Mouse (Mus musculus): ENCODE measurements at regions not wholly inside any gene's neighbourhood (a gene's known extent, or its start where the extent isn't known, plus 50 kb on each side); places are given as distances from the start of the nearest gene placed in this dataset.
A peak's percentile ranks its signal among the peaks of the same experiment; 100 is the strongest.
"Not testable (repeated sequence)": the region's sequence is repeated elsewhere in the genome, so short reads cannot be mapped to it uniquely, and the experiment has no call there.

DNA sequence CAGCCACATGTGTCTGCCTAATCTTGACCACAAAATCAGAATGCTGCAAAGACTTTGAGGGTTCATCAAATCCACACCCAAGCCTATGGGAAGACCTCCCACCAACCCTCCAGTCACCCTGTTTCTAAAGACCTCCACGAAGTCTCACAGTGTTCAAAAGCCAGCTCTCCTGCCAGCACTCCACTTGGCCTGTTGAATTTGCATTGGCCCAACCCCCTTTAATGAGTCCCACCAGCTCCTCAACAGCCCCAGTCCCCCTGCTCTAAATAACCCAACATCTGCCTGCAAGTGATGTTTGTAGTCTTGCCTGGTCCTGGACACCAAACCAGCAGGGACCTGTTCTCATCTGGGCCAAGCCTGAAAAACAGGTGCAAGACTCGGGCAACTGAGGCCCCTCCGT, 106.6 kb upstream of the Nt5e start:
- DNase-seq (ENCODE audit: low read depth, low spot score), result no peak

DNA sequence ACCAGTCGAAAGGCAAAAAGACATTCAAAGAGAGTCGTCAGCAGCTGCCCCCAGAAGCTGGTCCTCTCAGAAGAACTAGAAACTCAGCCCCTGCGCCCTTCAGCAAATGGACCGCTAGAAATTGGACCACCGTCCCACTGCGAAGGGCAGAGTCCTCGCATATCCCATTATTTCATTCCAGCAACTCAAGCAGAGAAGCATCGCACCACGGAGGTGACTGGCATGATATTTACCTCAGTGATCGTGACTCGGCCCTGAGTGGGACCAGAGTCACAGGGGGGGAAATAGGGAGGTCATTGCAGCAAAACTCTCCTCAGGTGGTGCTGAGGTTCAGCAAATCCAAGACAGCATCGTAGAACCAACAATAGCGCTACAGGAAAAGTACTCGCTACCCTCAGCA, 105.7 kb upstream of the Nt5e start:
- no peak for DNase-seq (ENCODE audit: low read depth, low spot score)

DNA sequence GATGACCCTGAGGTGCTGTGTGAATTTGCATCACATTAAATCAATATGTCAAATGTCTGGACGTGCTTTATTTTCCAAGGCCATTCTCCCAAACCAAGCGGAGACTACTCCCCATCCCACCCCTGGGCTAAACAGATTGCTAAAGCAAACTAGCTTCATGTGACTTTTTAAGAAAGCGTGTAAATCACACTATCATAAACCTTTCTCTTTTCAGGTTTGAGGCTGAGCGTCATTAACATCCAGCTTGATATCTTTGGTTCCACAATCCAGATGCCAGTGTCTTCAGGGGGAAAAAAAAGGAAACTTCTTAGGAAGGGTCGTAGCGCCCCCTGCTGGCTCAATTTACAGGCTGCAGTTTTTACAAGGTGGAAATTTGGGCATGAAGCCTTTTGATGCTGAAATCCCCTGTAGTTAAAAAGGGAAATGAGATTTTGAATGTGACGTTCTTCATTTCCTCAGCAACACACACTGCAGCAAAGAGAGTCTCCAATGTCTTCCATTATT, 105.1 kb upstream of the Nt5e start:
- peak; percentile 82 for DNase-seq (ENCODE audit: low read depth, low spot score)

DNA sequence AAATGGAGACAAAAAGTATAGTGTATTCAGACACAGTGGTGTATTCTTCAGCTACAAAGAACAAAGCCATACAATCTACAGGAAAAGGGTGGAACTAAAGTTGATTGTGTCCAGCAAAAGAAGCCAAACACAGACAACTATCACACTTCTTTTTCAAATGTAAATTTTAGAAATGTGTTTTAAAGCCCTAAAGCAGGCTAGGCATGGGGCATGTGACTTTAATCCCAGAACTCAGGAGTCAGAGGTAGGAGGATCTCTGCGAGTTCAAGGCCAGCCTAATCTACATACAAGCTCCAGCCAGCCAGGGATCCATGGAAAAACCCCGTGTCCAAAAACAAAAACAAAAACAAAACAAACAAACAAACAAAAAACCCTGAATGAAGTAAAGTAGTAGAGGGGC, 89.9 kb upstream of the Nt5e start:
- DNase-seq (ENCODE audit: low read depth, low spot score), result peak; percentile 77

DNA sequence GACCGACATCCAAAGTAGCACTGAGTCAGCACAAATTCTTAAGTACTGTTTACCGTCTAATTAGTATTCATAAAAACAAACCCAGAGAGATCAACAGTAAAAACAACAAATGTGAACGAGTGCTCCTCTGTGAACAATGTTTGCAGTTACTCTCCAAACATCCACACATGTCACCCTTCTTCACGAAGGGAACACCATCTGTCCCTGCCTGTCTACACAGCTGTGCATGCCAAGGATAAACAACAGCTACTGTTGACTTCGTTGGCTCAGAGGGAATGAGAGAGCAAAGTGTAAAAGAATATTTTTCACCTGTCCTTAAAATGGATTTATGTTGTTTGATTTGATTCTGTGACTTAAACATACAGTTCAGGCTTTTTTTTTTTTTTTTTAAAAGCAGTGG, 88.7 kb upstream of the Nt5e start:
- DNase-seq (ENCODE audit: low read depth, low spot score), result no peak

DNA sequence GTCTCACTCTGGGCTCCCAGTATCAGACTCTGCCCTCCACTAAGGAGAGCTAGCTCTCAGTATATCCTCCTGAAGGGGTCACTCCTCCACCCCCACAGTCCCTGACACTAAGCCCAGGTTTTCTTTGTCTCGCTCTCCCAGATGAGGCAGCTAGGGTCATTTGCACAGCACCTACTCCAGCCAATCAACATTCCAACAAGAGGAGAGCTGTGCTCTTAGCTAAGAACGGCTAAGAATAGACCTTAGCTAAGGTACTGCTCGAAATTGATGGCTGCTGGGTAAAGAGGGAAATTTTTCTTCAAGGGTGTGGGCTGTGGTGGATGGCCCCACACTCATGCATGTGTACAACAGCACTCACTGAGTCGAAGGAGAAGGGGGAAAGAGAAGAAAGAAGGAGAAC, 86.3 kb upstream of the Nt5e start:
- peak; percentile 39 for DNase-seq (ENCODE audit: low read depth, low spot score)

DNA sequence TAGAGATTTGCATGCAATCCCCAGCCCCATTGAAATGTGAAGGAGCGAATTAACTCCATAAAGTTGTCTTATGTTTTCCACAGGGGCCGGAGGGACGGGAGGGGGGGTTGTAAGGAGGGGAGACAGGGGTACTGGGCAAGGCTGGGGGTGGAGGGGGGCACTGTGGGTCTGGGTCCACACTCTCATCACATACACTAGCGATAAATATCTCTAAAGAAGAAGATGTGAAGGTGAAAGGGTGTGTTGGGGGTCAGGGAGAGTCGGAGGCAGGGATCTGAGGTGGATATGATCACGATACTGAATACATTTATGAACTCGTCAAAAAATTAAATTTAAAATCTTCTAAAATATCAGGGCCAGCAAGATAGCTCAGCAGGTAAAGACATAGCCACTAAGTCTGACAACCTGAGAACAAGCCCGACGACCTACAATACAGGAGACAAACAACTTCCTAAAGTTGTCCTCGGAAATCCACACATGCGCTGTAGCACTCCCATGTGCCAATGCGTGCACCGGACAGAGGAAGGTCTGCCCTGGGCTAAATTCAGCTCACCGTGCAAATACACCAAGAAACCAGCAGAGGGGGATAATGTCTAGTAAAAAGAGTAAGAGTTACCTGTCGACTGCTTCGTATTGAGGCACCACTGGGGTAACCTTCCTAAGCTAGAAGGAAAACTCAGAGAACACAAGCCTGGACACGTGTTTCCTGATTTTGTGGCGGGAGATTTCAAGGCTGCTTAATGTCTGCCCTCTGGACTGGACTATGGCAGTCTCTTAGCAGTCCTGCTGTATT, 85.6 kb upstream of the Nt5e start:
- DNase-seq (ENCODE audit: low read depth, low spot score), result peak; percentile 93

DNA sequence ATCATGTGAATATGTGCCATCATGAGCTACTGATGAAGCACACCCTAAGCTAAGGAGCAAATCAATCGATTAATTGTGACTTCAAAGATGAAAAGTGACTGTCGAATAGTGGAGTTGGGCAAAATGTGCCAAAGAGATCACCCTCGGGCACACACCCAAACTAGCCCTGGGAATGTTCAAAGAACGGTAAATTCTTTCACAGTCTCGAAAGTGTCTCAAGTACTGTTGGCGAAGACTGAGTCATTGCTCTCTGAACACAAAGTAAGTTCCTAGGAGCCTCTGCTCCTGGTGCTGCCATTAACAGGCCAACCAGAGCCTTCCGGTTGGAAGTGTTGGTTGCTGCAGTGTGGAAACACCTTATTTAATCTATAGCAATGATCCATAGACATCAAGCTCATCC, 84.5 kb upstream of the Nt5e start:
- DNase-seq (ENCODE audit: low read depth, low spot score), result no peak

DNA sequence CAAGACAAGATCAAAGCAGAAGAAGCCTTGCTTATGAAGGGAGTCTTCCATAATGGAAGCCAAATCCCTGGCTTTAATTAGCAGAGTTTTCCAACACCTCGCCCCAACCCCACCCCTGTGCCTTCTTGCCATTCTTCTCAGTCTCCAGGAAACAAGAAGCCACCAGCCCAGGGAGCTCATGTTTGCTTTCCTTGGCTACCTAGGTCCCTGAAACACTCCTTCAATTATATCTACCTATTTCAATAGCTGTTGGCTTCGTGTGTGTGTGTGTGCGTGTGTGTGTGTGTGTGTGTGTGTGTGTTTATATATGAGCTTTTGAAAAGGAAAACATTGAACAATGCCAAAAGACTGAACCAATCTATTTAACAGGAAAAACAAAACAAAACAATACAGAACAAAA, 82.5 kb upstream of the Nt5e start:
- no peak for DNase-seq (ENCODE audit: low read depth, low spot score)

DNA sequence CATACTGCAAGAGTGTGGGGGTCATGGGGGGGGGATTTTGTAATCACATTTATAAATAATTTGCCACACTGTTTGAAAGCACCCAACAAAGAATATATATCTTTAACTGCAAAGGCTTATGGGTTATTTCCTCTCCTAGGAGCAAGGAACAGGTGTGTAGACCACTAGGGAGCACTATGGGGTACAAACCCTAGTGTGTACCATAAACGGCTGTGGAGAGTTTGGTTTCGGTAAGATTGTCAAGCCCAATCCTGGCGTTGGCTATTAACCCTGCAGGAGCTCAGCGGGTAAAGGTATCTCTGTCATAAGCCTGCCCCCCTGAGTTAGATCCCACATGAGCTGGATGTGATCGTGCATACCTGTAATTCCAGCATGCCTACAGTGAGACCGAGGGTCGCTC, 71.0 kb upstream of the Nt5e start:
- no peak for DNase-seq (ENCODE audit: low read depth, low spot score)

DNA sequence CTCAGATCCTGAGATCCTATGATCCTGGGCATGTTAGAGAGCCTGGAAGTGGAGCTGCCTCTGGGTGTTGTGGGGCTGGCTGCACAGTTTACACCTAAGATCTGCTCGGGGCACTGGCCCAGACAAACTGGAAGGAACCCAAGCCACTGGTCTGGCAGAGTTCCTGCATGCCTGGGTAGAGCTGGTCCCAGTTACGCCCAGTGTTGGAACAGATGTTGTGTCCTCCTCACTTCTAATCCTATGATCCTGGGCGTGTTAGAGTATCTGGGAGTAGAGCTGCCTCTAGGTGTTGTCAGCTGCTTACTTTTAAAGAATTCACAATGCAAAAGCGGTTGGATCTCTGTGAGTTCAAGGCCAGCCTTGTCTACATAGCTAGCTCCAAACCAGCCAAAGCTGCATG, 67.4 kb upstream of the Nt5e start:
- no peak for DNase-seq (ENCODE audit: low read depth, low spot score)

DNA sequence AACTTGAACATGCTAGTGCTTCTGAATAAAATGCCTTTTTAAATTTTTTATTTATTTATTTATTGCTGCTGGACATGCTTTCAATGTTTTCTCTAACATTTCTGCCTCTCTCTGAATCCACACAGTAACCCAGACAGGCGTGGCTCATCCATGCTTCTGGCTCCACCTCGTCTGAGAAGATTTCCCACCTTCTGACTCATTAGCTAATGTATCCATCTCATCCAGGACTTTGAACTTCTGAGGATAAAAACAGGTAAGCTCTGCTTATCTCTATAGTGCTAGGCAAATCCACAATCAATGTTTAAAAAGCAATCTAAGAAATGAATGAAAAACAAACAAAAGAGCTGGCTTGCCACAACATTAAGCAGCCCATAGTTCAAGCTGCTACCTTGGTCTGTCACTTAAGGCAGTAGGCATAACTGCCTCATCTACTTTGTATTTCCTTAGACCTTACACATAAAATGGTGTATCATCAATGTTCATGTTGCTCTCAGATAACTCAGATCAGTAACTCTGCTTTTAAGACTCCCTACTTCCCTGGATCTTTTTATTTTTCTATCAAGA, 66.8 kb upstream of the Nt5e start:
- DNase-seq (ENCODE audit: low read depth, low spot score), result no peak

DNA sequence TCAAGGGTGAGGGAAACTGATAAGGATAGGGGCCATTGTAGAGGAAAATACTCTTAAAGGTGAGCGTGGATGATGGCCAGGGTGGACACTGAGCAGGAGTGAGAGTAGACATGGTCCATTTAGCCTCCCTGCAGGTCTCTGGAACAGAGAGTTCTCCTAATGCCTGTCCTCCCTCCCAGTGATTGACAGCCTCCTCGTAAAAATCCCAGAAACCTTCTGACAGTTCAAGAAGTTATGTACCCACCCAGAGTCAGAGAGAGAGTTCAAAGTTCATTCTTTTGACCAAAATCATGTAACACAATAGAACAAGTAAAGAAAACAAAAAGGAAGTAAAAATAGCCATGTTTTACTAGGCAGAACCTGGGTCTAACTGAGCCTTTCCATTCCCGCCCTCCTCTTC, 64.5 kb upstream of the Nt5e start:
- DNase-seq (ENCODE audit: low read depth, low spot score), result no peak

DNA sequence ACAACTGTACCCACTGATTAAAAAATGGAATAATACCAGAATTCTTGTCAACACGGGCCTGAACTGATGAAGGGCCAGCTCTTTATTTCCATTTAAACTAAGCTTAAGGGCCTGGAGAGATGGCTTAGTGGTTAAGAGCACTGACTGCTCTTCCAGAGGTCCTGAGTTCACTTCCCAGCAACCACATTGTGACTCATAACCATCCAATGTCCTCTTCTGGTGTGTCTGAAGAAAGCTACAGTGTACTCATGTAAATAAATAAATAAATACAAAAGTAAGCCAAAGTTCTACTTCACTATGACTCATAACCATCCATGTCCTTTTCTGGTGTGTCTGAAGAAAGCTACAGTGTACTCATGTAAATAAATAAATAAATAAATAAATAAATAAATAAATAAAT, 60.7 kb upstream of the Nt5e start:
- DNase-seq (ENCODE audit: low read depth, low spot score), result not testable (repeated sequence)

DNA sequence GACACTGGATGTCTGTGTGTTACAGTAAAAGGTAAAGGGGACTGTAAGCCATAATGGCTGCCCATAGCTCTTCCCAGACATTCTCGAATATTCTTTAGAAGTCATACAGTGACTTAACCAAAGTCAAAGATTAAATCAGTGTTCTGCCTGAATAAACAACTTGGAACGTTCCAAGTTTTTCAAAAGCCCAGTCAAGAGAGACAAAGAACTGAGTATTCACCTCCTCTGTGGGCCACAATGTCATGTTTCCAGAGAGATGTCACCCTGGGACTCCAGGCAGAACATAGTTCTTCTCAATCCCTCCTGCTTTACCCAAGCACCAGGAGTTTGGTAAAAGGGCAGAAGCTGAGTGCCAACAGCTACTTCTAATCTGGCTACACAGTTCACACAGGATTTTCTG, 58.2 kb upstream of the Nt5e start:
- no peak for DNase-seq (ENCODE audit: low read depth, low spot score)

DNA sequence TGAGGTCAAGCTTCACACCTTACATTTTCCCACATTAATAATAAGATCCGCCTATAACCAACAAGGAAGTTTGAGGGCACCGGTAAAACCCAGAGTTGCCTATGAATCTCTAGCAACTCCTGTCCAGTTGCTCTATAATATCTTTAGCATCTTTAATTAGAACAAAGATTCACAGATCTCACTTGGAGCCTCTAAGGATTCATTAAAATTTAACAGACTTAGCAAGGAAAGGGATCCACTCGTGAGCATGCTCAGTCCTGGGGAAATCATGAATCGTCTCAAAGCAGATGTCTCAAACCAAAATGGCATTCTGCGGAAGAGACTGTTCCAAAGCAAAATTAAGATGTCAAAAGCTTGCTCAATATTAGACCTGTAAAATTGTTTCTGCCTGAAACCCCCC, 57.8 kb upstream of the Nt5e start:
- DNase-seq (ENCODE audit: low read depth, low spot score), result no peak

DNA sequence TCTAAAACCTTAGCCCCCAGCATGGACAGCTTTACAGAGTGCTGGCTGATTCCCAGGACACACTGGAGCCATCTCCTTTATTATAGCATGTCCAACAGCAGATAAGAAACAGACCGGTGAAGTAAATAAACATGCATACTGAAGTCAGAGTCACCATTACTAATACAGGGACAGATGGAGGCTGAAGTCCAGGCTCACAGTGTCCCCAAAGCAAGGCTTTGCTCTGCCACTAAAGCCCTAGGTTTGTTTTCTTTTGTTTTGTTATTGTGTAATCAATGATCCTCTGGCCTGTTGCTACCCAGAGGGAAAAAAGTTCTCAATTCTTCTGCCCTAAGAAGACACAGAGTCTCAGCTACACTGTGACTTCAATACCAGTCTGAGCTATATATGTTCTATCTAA, 56.2 kb upstream of the Nt5e start:
- no peak for DNase-seq (ENCODE audit: low read depth, low spot score)

DNA sequence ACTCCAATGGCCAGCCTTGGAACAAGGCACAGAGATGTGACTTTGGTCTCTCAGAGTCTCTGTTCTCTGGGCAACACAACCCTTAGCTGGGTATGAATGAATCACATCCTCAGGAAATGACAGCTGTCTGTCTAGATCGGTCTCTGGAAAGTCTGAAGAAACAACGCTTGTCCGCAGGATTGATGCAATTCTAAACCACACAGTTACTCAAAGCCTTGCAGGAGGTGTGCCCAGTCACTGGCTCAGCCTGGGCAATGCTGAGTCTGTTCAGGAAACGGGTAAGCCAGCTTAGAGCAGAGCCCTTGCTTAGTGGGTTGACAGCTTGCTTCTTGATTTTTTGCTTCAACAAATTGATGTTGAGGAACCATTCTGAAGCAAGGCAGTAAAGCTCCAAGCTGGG, 53.7 kb upstream of the Nt5e start:
- no peak for DNase-seq (ENCODE audit: low read depth, low spot score)

DNA sequence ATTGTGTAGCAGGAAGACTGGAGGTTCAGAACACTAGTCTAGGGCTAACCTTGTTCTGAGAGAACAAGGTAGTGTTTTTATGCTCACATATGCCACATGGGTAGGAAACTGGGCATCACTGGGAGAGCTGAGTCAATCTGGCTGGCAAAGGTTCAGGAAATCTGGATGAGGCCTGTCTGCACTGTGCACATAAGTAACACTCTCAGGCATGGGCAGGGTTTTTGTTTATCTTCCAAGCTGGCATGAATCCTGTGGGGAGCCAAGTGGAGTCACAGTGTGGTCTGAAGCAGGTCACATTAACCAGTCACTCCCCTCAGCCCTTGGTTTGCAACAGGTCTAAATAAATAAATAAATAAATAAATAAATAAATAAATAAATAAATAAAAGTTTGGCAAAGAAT, 53.0 kb upstream of the Nt5e start:
- no peak for DNase-seq (ENCODE audit: low read depth, low spot score)

DNA sequence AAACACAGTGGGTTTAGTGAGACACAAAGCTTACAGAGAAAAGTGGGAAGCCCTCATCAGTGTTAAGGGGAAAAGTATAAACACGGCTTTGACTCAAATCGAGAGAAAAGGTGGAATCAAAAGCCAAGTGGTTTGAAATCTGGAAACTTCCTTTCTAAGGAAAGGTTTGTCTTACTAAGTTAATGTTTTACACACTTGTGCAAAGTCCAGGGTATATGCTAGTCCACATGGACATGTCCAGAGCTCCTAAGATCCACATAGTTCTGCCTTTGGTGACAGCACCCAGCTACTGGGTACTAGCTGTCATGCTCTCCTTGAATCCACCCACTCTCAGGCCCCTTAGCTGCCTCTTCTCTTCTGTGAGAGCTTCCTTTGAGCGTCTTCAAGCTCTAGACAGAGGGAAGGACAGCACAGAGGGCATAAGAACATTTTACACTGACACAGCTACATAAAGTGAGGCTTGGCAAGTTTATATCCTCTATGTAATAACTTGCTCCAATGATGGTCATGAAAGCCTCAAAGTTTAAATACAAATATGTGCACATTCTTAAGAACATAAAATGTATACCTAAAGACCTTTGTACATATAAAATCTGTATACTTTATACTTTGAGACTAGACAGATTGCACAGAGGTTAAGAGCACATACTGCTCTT, 52.2 kb upstream of the Nt5e start:
- no peak for DNase-seq (ENCODE audit: low read depth, low spot score)

DNA sequence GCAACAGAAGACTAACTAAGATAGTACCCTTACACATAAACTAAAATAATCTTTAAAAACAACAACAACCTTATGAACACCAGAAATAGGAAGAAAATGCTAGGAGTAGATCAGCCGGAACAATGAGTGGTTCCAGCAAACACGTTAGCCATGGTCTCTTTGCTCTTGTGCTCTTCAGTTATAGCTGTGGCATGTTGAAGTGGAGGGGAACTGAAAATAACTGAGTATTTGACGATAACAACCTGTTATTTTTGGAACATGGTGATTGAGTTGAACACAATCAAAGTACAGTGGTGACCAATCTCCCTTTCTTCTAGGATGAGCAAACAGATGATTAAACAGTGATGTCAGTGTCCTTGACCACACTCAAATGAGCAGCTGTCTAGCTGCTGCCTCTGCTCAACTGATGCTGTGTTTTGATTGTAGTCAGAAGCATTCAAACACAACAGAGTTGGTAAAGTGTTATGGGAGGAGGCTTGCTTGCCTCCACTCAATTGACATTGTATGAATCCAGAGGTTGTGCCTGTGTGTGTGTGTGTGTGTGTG, 50.9 kb upstream of the Nt5e start:
- no peak for DNase-seq (ENCODE audit: low read depth, low spot score)

DNA sequence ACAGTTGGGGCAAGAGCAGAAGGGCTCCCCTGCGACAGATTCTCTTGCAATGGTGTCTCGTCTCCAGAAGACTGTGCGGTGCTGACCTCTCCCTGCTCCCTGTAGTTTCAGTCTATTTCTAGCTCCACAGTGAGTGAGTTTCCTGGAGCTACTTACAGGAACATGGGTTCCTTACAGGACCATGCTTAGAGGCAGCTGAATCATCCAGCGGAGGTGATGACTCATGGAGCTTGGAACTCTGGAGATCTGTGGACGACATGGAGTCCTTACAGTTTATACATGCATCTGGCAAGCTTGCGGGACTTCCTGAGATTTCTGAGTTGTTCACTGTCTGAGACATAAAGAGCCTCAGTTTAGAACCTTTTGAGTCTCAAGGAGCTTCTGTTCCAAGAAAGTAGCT, 50.0 kb upstream of the Nt5e start:
- no peak for DNase-seq (ENCODE audit: low read depth, low spot score)
